Mouse (Mus musculus) hindbrain, embryonic 12.5 days (tissue): ENCODE data around the gene Srrm3. TPM values are rescaled to one million over a fixed set of nuclear protein-coding genes. Genes with fewer than 3 reads are reported as not detected.

Experiments
- ATAC-seq: fragments of 200-750 bp; cut with Nextera tagmentation; 2 replicates; pipeline ENCODE4 v1.8.0; 2017; ENCODE audit warnings: moderate TSS enrichment; ENCODE audit not compliant: low FRiP score
- H3K27ac ChIP-seq: fragments of 300-500 bp; sonication (generic); 2 replicates; pipeline ENCODE4 v1.5.1; 2016; ENCODE audit warnings: mild to moderate bottlenecking
- H3K27me3 ChIP-seq: fragments of 300-500 bp; sonication (generic); 2 replicates; pipeline ENCODE4 v1.6.1; 2016; ENCODE audit warnings: mild to moderate bottlenecking
- H3K36me3 ChIP-seq: fragments of 300-500 bp; sonication (generic); 2 replicates; pipeline ENCODE4 v1.6.1; 2016; ENCODE audit warnings: mild to moderate bottlenecking
- H3K4me1 ChIP-seq: fragments of 300-500 bp; sonication (generic); 2 replicates; pipeline ENCODE4 v1.6.1; 2016
- H3K4me2 ChIP-seq: fragments of 300-500 bp; sonication (generic); replicated peaks from 2 replicates; pipeline ENCODE4 v1.6.1; 2016; ENCODE audit warnings: mild to moderate bottlenecking
- H3K4me3 ChIP-seq: fragments of 300-500 bp; sonication (generic); 2 replicates; pipeline ENCODE4 v1.5.1; 2016; ENCODE audit warnings: mild to moderate bottlenecking
- H3K9ac ChIP-seq: fragments of 300-500 bp; sonication (generic); 2 replicates; pipeline ENCODE4 v1.6.1; 2016; ENCODE audit warnings: mild to moderate bottlenecking, moderate library complexity
- H3K9me3 ChIP-seq: fragments of 300-500 bp; sonication (generic); replicated peaks from 2 replicates; pipeline ENCODE4 v1.6.1; 2016; ENCODE audit warnings: mild to moderate bottlenecking
- WGBS: fragments of 180-500 bp; shearing (Covaris S2); methylation state at CpG from one replicate; pipeline ENCODE4 v1.1.7; 2016; 5-methylcytosine and 5-hydroxymethylcytosine counted together
- microRNA-seq: library from miRNA; unstranded; fragments of <30 nt; microRNA quantifications from one replicate; pipeline ENCODE4, GENCODE M21; 2017
- polyA plus RNA-seq: library from polyadenylated mRNA; unstranded; fragments of >200 nt; fragmentation: Nextera tagmentation; extraction: Ambion mirVana; gene quantifications from 2 replicates; pipeline ENCODE4 v1.2.1, GENCODE M21; 2016

Gene Srrm3
- polyA plus RNA-seq, 1 experiment from 2014 or later: 63.8 TPM

GRCm38 (mm10) chr5:135913201-135913600, 106.5 kb downstream of the Srrm3 start:
- Histone ChIP-seq H3K27ac (no peak overlapping the region), H3K4me3 (no peak overlapping the region), H3K36me3 (peaks cover 81% of the 10 kb centered on the region), H3K27me3 (no peaks in the 10 kb centered on the region), H3K9me3 (no peaks in the 10 kb centered on the region), H3K4me1 (peaks cover 4% of the 10 kb centered on the region), H3K4me2 (no peak overlapping the region), H3K9ac (no peak overlapping the region)
- 89% methylated on average over 5 of the region's 5 CpGs for WGBS
- ATAC-seq: no peak

- no peak overlapping the region; the same call in 1 of the 2 replicates for H3K27ac ChIP-seq
- no peaks in the 10 kb centered on the region for H3K27me3 ChIP-seq
- no peak for ATAC-seq
- no peak overlapping the region for H3K4me3 ChIP-seq
- WGBS: 91% methylated on average over 6 of the region's 6 CpGs
- H3K9me3 ChIP-seq: no peaks in the 10 kb centered on the region
- no peak overlapping the region for H3K9ac ChIP-seq
- H3K4me1 ChIP-seq: peaks cover under 1% of the 10 kb centered on the region; the same call in 1 of the 2 replicates
- peaks cover 83% of the 10 kb centered on the region for H3K36me3 ChIP-seq
- no peak overlapping the region for H3K4me2 ChIP-seq
Measured at GRCm38 (mm10) chr5:135914156-135914555, 107.5 kb downstream of the Srrm3 start.

- Histone ChIP-seq H3K27ac (no peak overlapping the region), H3K9ac (no peak overlapping the region), H3K9me3 (no peaks in the 10 kb centered on the region), H3K4me2 (no peak overlapping the region), H3K4me3 (no peak overlapping the region), H3K36me3 (peaks cover 82% of the 10 kb centered on the region), H3K27me3 (no peaks in the 10 kb centered on the region), H3K4me1 (no peaks in the 10 kb centered on the region; the same call in 1 of the 2 replicates)
- 92% methylated on average over 6 of the region's 6 CpGs for WGBS
- ATAC-seq: no peak
Measured at GRCm38 (mm10) chr5:135916051-135916565, 109.4 kb downstream of the Srrm3 start.

- Histone ChIP-seq H3K4me3 (no peak overlapping the region), H3K27ac (no peak overlapping the region), H3K4me1 (no peaks in the 10 kb centered on the region; the same call in 1 of the 2 replicates), H3K36me3 (peaks cover 82% of the 10 kb centered on the region), H3K4me2 (no peak overlapping the region), H3K27me3 (no peaks in the 10 kb centered on the region), H3K9ac (no peak overlapping the region), H3K9me3 (no peaks in the 10 kb centered on the region)
- 93% methylated on average over 3 of the region's 3 CpGs for WGBS
- no peak for ATAC-seq
Measured at GRCm38 (mm10) chr5:135916601-135917000, 109.9 kb downstream of the Srrm3 start.

GRCm38 (mm10) chr5:135917327-135918058, 110.8 kb downstream of the Srrm3 start:
- WGBS: 91% methylated on average over 8 of the region's 8 CpGs
- Histone ChIP-seq H3K9me3 (no peaks in the 10 kb centered on the region), H3K4me3 (no peak overlapping the region), H3K27ac (no peak overlapping the region), H3K4me2 (no peak overlapping the region), H3K27me3 (no peaks in the 10 kb centered on the region), H3K4me1 (no peaks in the 10 kb centered on the region; the same call in 1 of the 2 replicates), H3K9ac (no peak overlapping the region), H3K36me3 (peaks cover 85% of the 10 kb centered on the region)
- no peak for ATAC-seq

- Histone ChIP-seq H3K4me2 (no peak overlapping the region), H3K4me1 (no peaks in the 10 kb centered on the region; the same call in 1 of the 2 replicates), H3K27ac (no peak overlapping the region), H3K9ac (no peak overlapping the region), H3K9me3 (no peaks in the 10 kb centered on the region), H3K27me3 (no peaks in the 10 kb centered on the region), H3K36me3 (peaks cover 85% of the 10 kb centered on the region), H3K4me3 (no peak overlapping the region)
- 94% methylated on average over 5 of the region's 5 CpGs for WGBS
- ATAC-seq: no peak
Measured at GRCm38 (mm10) chr5:135918059-135918437, 111.4 kb downstream of the Srrm3 start.

- Histone ChIP-seq H3K27ac (no peak overlapping the region), H3K4me2 (no peak overlapping the region), H3K36me3 (peaks cover 85% of the 10 kb centered on the region), H3K9me3 (no peaks in the 10 kb centered on the region), H3K4me1 (no peaks in the 10 kb centered on the region; the same call in 1 of the 2 replicates), H3K9ac (no peak overlapping the region), H3K4me3 (no peak overlapping the region), H3K27me3 (no peaks in the 10 kb centered on the region)
- 97% methylated on average over 5 of the region's 5 CpGs for WGBS
- no peak for ATAC-seq
Measured at GRCm38 (mm10) chr5:135918593-135918992, 111.9 kb downstream of the Srrm3 start.

- Histone ChIP-seq H3K27me3 (no peaks in the 10 kb centered on the region), H3K36me3 (peaks cover 86% of the 10 kb centered on the region), H3K9ac (no peak overlapping the region), H3K9me3 (no peaks in the 10 kb centered on the region), H3K4me1 (0 out of 2 replicates have a peak, but pooled peaks cover 5% of the 10 kb centered on the region), H3K4me3 (no peak overlapping the region), H3K27ac (no peak overlapping the region), H3K4me2 (no peak overlapping the region)
- no peak for ATAC-seq
- 91% methylated on average over 3 of the region's 3 CpGs for WGBS
Measured at GRCm38 (mm10) chr5:135919902-135920301, 113.2 kb downstream of the Srrm3 start.

GRCm38 (mm10) chr5:135923901-135924300, 117.2 kb downstream of the Srrm3 start:
- H3K36me3 ChIP-seq: peaks cover 85% of the 10 kb centered on the region
- H3K4me2 ChIP-seq: no peak overlapping the region
- no peaks in the 10 kb centered on the region for H3K9me3 ChIP-seq
- ATAC-seq: no peak
- H3K9ac ChIP-seq: no peak overlapping the region
- no peak overlapping the region for H3K4me3 ChIP-seq
- peaks cover 11% of the 10 kb centered on the region; the same call in 1 of the 2 replicates for H3K4me1 ChIP-seq
- H3K27me3 ChIP-seq: no peaks in the 10 kb centered on the region
- H3K27ac ChIP-seq: no peak overlapping the region
- WGBS: 96% methylated on average over 7 of the region's 7 CpGs

Small RNA genes lying within 50 kb of the gene (microRNA-seq; reads per million reads assigned to microRNA genes)
- not detected for gene Gm23268

Other genes starting within 250 kb of the Srrm3 start
- not detected in 2 replicates for gene Ccl26, start 243.3 kb upstream of the Srrm3 start, polyA plus RNA-seq
- 2.0 and 3.1 TPM in 2 replicates for gene Ccl24, start 233.8 kb upstream of the Srrm3 start, polyA plus RNA-seq
- 65.2 and 70.0 TPM in 2 replicates for gene Rhbdd2, start 174.3 kb upstream of the Srrm3 start, polyA plus RNA-seq
- 118 and 119 TPM in 2 replicates for gene Por, start 136.9 kb upstream of the Srrm3 start, polyA plus RNA-seq
- 61.0 and 65.0 TPM in 2 replicates for gene Tmem120a, start 62.4 kb upstream of the Srrm3 start, polyA plus RNA-seq
- 0.68 TPM in 1 of 2 replicates, not detected in the other for gene Styxl1, start 28.5 kb upstream of the Srrm3 start, polyA plus RNA-seq
- 530 and 539 TPM in 2 replicates for gene Mdh2, start 28.4 kb upstream of the Srrm3 start, polyA plus RNA-seq
- gene Hspb1, start 81.0 kb downstream of the Srrm3 start, polyA plus RNA-seq: 23.9 and 34.1 TPM in 2 replicates
- 469 and 505 TPM in 2 replicates for gene Ywhag, start 127.7 kb downstream of the Srrm3 start, polyA plus RNA-seq
- 1.7 and 3.7 TPM in 2 replicates for gene Ssc4d, start 167.6 kb downstream of the Srrm3 start, polyA plus RNA-seq
- gene Zp3, start 173.2 kb downstream of the Srrm3 start, polyA plus RNA-seq: 0.32 TPM in 1 of 2 replicates, not detected in the other
- 31.4 and 34.5 TPM in 2 replicates for gene Dtx2, start 187.9 kb downstream of the Srrm3 start, polyA plus RNA-seq
- gene Upk3b, start 231.6 kb downstream of the Srrm3 start, polyA plus RNA-seq: 0.05 TPM in 1 of 2 replicates, not detected in the other
- gene Upk3bl, start 247.6 kb downstream of the Srrm3 start, polyA plus RNA-seq: 1.5 and 2.0 TPM in 2 replicates